In the genomic region with DNA sequence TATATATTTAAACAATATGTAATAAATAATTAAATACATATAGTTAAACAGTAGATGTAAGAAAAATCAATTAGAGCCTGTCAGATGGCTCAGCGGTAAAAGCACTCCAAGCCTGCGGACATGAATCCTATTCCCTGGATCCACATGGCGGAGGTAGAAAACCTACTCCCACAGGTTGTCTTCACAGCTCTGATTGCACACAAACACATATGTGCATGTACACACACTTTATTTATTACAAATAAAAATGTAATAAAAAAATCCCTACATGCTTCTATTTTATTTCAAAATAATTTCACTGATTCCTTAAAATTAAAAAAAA, we compare ENCODE assay signal across 10 mouse cellular contexts. TPM values are rescaled to one million over a fixed set of nuclear protein-coding genes. Genes with fewer than 3 reads are reported as not detected.
DNase-seq lines count a peak whose midpoint lies in the region; ATAC-seq and TF ChIP-seq lines count a peak whose summit lies in the region.
"Had no signal": no experiment of that assay in that cellular context is flagged by ENCODE, and none has a peak within 500 bp of the region (broad histone marks: within the 10 kb centered on the region; RNA-seq: fewer than 3 reads in every experiment).

No protein-coding gene starts in this region.

- TF ChIP-seq POLR2A in thymus, adult 2 months (IDR thresholded peaks at IDR 0.05; ENCODE audit: control insufficient read depth, extremely low read depth, insufficient read depth, low read length, poor library complexity) = no peak

- H3K4me3 ChIP-seq in heart, embryonic 15.5 days = peak overlapping the region; percentile 63
- peak overlapping the region; percentile 56 for H3K4me3 ChIP-seq in forebrain, embryonic 13.5 days
- peak overlapping the region; percentile 51 for H3K4me3 ChIP-seq in limb, embryonic 15.5 days
- no peak overlapping the region for H3K4me3 ChIP-seq in thymus, adult 2 months (ENCODE audit: control insufficient read depth, insufficient read depth, low read length)

- H3K4me2 ChIP-seq in heart, embryonic 15.5 days = peak overlapping the region; percentile 69
- peak overlapping the region; percentile 54 for H3K4me2 ChIP-seq in forebrain, embryonic 13.5 days
- peak overlapping the region; percentile 47; the same call in 1 of the 2 replicates for H3K4me2 ChIP-seq in limb, embryonic 15.5 days

- H3K4me1 ChIP-seq in heart, embryonic 15.5 days (replicated peaks) = no peaks in the 10 kb centered on the region
- no peaks in the 10 kb centered on the region for H3K4me1 ChIP-seq in forebrain, embryonic 13.5 days
- no peaks in the 10 kb centered on the region for H3K4me1 ChIP-seq in limb, embryonic 15.5 days
- no peaks in the 10 kb centered on the region; the same call in 1 of the 2 replicates for H3K4me1 ChIP-seq in thymus, adult 2 months (replicated peaks; ENCODE audit: control insufficient read depth, insufficient read depth, low read length)
- H3K4me1 ChIP-seq: liver, embryonic 15.5 days had no signal

- no peak for TF ChIP-seq CTCF in thymus, adult 2 months (IDR thresholded peaks at IDR 0.05; ENCODE audit: borderline replicate concordance, control insufficient read depth, extremely low read depth, insufficient read depth, low read length, poor library complexity)

- no peak for ATAC-seq in heart, embryonic 15.5 days (replicated peaks; ENCODE audit: insufficient number of reproducible peaks, insufficient read depth, low FRiP score, low read depth)
- ATAC-seq in forebrain, embryonic 13.5 days = peak; percentile 31
- ATAC-seq in limb, embryonic 15.5 days (ENCODE audit: insufficient number of reproducible peaks, low FRiP score, low TSS enrichment, low read depth) = no peak
- no peak for ATAC-seq in megakaryocyte-erythroid progenitor cell, adult 5-6 weeks (replicated peaks; ENCODE audit: low FRiP score, low TSS enrichment, poor library complexity, severe bottlenecking)
- ATAC-seq: CD4-positive, CD25-positive, alpha-beta regulatory T cell, adult 4 months had no signal

- H3K27ac ChIP-seq in heart, embryonic 15.5 days = no peak overlapping the region
- no peak overlapping the region for H3K27ac ChIP-seq in forebrain, embryonic 13.5 days
- no peak overlapping the region for H3K27ac ChIP-seq in limb, embryonic 15.5 days
- H3K27ac ChIP-seq in thymus, adult 2 months (ENCODE audit: control insufficient read depth, insufficient read depth, low read length) = no peak overlapping the region
- H3K27ac ChIP-seq: liver, embryonic 15.5 days had no signal

- H3K9ac ChIP-seq in heart, embryonic 15.5 days = no peak overlapping the region
- no peak overlapping the region for H3K9ac ChIP-seq in forebrain, embryonic 13.5 days
- H3K9ac ChIP-seq in limb, embryonic 15.5 days = no peak overlapping the region
- H3K9ac ChIP-seq: liver, embryonic 15.5 days had no signal

- 40% methylated on average over 3 of the region's 3 CpGs for WGBS in heart, embryonic 15.5 days
- WGBS in forebrain, embryonic 13.5 days = 37% methylated on average over 3 of the region's 3 CpGs
- WGBS in limb, embryonic 15.5 days = 46% methylated on average over 3 of the region's 3 CpGs
- 94% methylated on average over 3 of the region's 3 CpGs for WGBS in thymus, adult 2 months

- H3K36me3 ChIP-seq in heart, embryonic 15.5 days = 0 out of 2 replicates have a peak, but pooled peaks cover 2% of the 10 kb centered on the region
- H3K36me3 ChIP-seq in forebrain, embryonic 13.5 days (ENCODE audit: poor library complexity, severe bottlenecking) = peaks cover 24% of the 10 kb centered on the region
- no peaks in the 10 kb centered on the region for H3K36me3 ChIP-seq in limb, embryonic 15.5 days
- H3K36me3 ChIP-seq in thymus, adult 2 months (ENCODE audit: control insufficient read depth, insufficient read depth, low read length) = no peaks in the 10 kb centered on the region
- H3K36me3 ChIP-seq: liver, embryonic 15.5 days had no signal

- no peaks in the 10 kb centered on the region for H3K9me3 ChIP-seq in heart, embryonic 15.5 days (replicated peaks)
- H3K9me3 ChIP-seq in forebrain, embryonic 13.5 days (replicated peaks) = no peaks in the 10 kb centered on the region
- no peaks in the 10 kb centered on the region for H3K9me3 ChIP-seq in limb, embryonic 15.5 days
- H3K9me3 ChIP-seq: liver, embryonic 15.5 days had no signal

- no peak for DNase-seq in heart, postnatal 4 days
- peak; percentile 8 for DNase-seq in MN1 (ENCODE audit: low spot score)
- no peak for DNase-seq in spleen, postnatal 10 days (ENCODE audit: low spot score in 2 of 2)
- no peak for DNase-seq in thymus, adult 2 months

- H3K27me3 ChIP-seq in heart, embryonic 15.5 days = no peaks in the 10 kb centered on the region
- no peaks in the 10 kb centered on the region; the same call in 1 of the 2 replicates for H3K27me3 ChIP-seq in forebrain, embryonic 13.5 days
- H3K27me3 ChIP-seq in limb, embryonic 15.5 days = 0 out of 2 replicates have a peak, but pooled peaks cover 8% of the 10 kb centered on the region
- H3K27me3 ChIP-seq in thymus, adult 2 months (ENCODE audit: control insufficient read depth, insufficient read depth, low read length) = no peaks in the 10 kb centered on the region

RNA-seq across cellular contexts. Expression of a gene that starts 0.4 kb away (rescaled TPM):
- polyA plus RNA-seq in heart, embryonic 15.5 days (2015; fragmentation: Nextera tagmentation; extraction: Ambion mirVana) = 13.3 and 17.9 TPM in 2 replicates
- total RNA-seq in heart, postnatal 4 days (2021) = 10 to 100 TPM; 12.1 to 14.0 TPM
- polyA plus RNA-seq in forebrain, embryonic 13.5 days (2015; fragmentation: Nextera tagmentation; extraction: Ambion mirVana) = 43.9 and 51.7 TPM in 2 replicates
- polyA plus RNA-seq in limb, embryonic 15.5 days (2015; fragmentation: Nextera tagmentation; extraction: Ambion mirVana) = 24.8 and 24.9 TPM in 2 replicates
- 0.65 and 0.78 TPM in 2 replicates for polyA plus RNA-seq in thymus, adult 2 months (2012; rRNA removed)
- total RNA-seq in megakaryocyte-erythroid progenitor cell, adult 5-6 weeks (2014; fragmentation: Nextera tagmentation) = not detected in 2 replicates
- total RNA-seq in megakaryocyte-erythroid progenitor cell, adult 5-6 weeks (2017) = 0.23 TPM in 1 of 2 replicates, not detected in the other
